Mouse (Mus musculus) ES-E14 (cell line): ENCODE measurements around the gene Hist2h2ac.

ENCODE experiments used
- HCFC1 ChIP-seq: IDR thresholded peaks from 2 replicates; pipeline ENCODE4 v1.6.1; 2012; ENCODE audit warnings: low read length, inconsistent platforms, borderline replicate concordance; ENCODE audit not compliant: insufficient read depth
- MAFK ChIP-seq: IDR thresholded peaks from 2 replicates; pipeline ENCODE4 v1.6.1; 2014; ENCODE audit warnings: mild to moderate bottlenecking, low read depth, low read length, inconsistent platforms; ENCODE audit not compliant: insufficient read depth

- no peak for TF ChIP-seq HCFC1
- no peak for TF ChIP-seq MAFK
Observed at GRCm38 (mm10) chr3:96234914-96235313, 14.2 kb upstream of the Hist2h2ac start.
